13 mouse cellular contexts compared by ENCODE assay signal in genomic region chr5:38048177-38048576, GRCm38 (mm10). TPM values are rescaled to one million over a fixed set of nuclear protein-coding genes. Genes with fewer than 3 reads are reported as not detected.
DNase-seq lines count a peak whose midpoint lies in the region; ATAC-seq and TF ChIP-seq lines count a peak whose summit lies in the region.
"Had no signal": no experiment of that assay in that cellular context is flagged by ENCODE, and none has a peak within 500 bp of the region (broad histone marks: within the 10 kb centered on the region; RNA-seq: fewer than 3 reads in every experiment).

No protein-coding gene starts in this region.

- no peak overlapping the region for H3K9ac ChIP-seq in hindbrain, postnatal 0 days (replicated peaks; ENCODE audit: low read length)
- H3K9ac ChIP-seq in midbrain, postnatal 0 days (replicated peaks; ENCODE audit: low read length, poor library complexity, severe bottlenecking): no peak overlapping the region
- no peak overlapping the region for H3K9ac ChIP-seq in midbrain, embryonic 15.5 days
- H3K9ac ChIP-seq in kidney, postnatal 0 days (ENCODE audit: low read depth, low read length): no peak overlapping the region
- H3K9ac ChIP-seq: heart, embryonic 12.5 days; midbrain, embryonic 12.5 days had no signal

- no peak for DNase-seq in hindbrain, postnatal 0 days (ENCODE audit: low spot score)
- no peak for DNase-seq in hindbrain, embryonic 10.5 days (ENCODE audit: low spot score)
- DNase-seq in midbrain, postnatal 0 days (ENCODE audit: low spot score): no peak
- no peak for DNase-seq in kidney, postnatal 0 days (ENCODE audit: low spot score)
- DNase-seq in thymus, postnatal 10 days (ENCODE audit: low spot score in 2 of 2): no peak
- DNase-seq in testis, postnatal 10 days (ENCODE audit: low spot score): no peak
- DNase-seq: cerebellum, adult 18-20 months; right cerebral cortex, adult 18-20 months; thymus, postnatal 25 days had no signal

- no peaks in the 10 kb centered on the region for H3K27me3 ChIP-seq in hindbrain, postnatal 0 days (ENCODE audit: insufficient read depth, low read length)
- no peaks in the 10 kb centered on the region for H3K27me3 ChIP-seq in hindbrain, embryonic 10.5 days (ENCODE audit: insufficient read depth, poor library complexity, severe bottlenecking)
- no peaks in the 10 kb centered on the region for H3K27me3 ChIP-seq in midbrain, postnatal 0 days (ENCODE audit: insufficient read depth, low read length)
- H3K27me3 ChIP-seq in midbrain, embryonic 15.5 days (replicated peaks): no peaks in the 10 kb centered on the region
- no peaks in the 10 kb centered on the region for H3K27me3 ChIP-seq in kidney, postnatal 0 days (ENCODE audit: insufficient read depth, low read length)
- H3K27me3 ChIP-seq: heart, embryonic 12.5 days; midbrain, embryonic 12.5 days had no signal

- H3K4me2 ChIP-seq in hindbrain, postnatal 0 days (ENCODE audit: low read depth, low read length): no peak overlapping the region
- no peak overlapping the region for H3K4me2 ChIP-seq in midbrain, postnatal 0 days (ENCODE audit: low read depth, low read length, poor library complexity, severe bottlenecking)
- no peak overlapping the region for H3K4me2 ChIP-seq in midbrain, embryonic 15.5 days
- H3K4me2 ChIP-seq in kidney, postnatal 0 days (ENCODE audit: low read length): no peak overlapping the region
- H3K4me2 ChIP-seq: heart, embryonic 12.5 days; midbrain, embryonic 12.5 days had no signal

- no peaks in the 10 kb centered on the region for H3K4me1 ChIP-seq in hindbrain, postnatal 0 days (ENCODE audit: insufficient read depth, low read length)
- H3K4me1 ChIP-seq in hindbrain, embryonic 10.5 days (replicated peaks): no peaks in the 10 kb centered on the region; the same call in 1 of the 2 replicates
- no peaks in the 10 kb centered on the region for H3K4me1 ChIP-seq in midbrain, postnatal 0 days (ENCODE audit: insufficient read depth, low read length)
- no peaks in the 10 kb centered on the region for H3K4me1 ChIP-seq in midbrain, embryonic 15.5 days
- H3K4me1 ChIP-seq in kidney, postnatal 0 days (replicated peaks; ENCODE audit: insufficient read depth, low read length): no peaks in the 10 kb centered on the region
- H3K4me1 ChIP-seq: heart, embryonic 12.5 days; midbrain, embryonic 12.5 days had no signal

- WGBS in hindbrain, postnatal 0 days: 51% methylated on average over 3 of the region's 3 CpGs
- WGBS in hindbrain, embryonic 10.5 days: 57% methylated on average over 3 of the region's 3 CpGs
- WGBS in midbrain, postnatal 0 days: 48% methylated on average over 3 of the region's 3 CpGs
- 55% methylated on average over 3 of the region's 3 CpGs for WGBS in midbrain, embryonic 15.5 days
- WGBS in kidney, postnatal 0 days: 43% methylated on average over 3 of the region's 3 CpGs

- H3K4me3 ChIP-seq in hindbrain, postnatal 0 days (ENCODE audit: low read length): no peak overlapping the region
- no peak overlapping the region for H3K4me3 ChIP-seq in hindbrain, embryonic 10.5 days
- no peak overlapping the region for H3K4me3 ChIP-seq in midbrain, postnatal 0 days (ENCODE audit: low read depth, low read length)
- no peak overlapping the region for H3K4me3 ChIP-seq in midbrain, embryonic 15.5 days
- H3K4me3 ChIP-seq in kidney, postnatal 0 days (replicated peaks; ENCODE audit: low read depth, low read length): no peak overlapping the region
- H3K4me3 ChIP-seq: heart, embryonic 12.5 days; midbrain, embryonic 12.5 days had no signal

- no peaks in the 10 kb centered on the region for H3K9me3 ChIP-seq in hindbrain, postnatal 0 days (ENCODE audit: low read length)
- no peaks in the 10 kb centered on the region for H3K9me3 ChIP-seq in hindbrain, embryonic 10.5 days
- H3K9me3 ChIP-seq in midbrain, postnatal 0 days (ENCODE audit: low read length): no peaks in the 10 kb centered on the region
- no peaks in the 10 kb centered on the region for H3K9me3 ChIP-seq in midbrain, embryonic 15.5 days
- H3K9me3 ChIP-seq in kidney, postnatal 0 days (replicated peaks; ENCODE audit: low read length): no peaks in the 10 kb centered on the region
- H3K9me3 ChIP-seq: heart, embryonic 12.5 days; midbrain, embryonic 12.5 days had no signal

- peak; percentile 25; the same call in 1 of the 2 replicates for TF ChIP-seq CTCF in hindbrain, postnatal 0 days (IDR thresholded peaks at IDR 0.05; ENCODE audit: low read depth)
- peak; percentile 39 for TF ChIP-seq CTCF in midbrain, postnatal 0 days (IDR thresholded peaks at IDR 0.05)
- peak; percentile 52 for TF ChIP-seq CTCF in kidney, postnatal 0 days (IDR thresholded peaks at IDR 0.05; ENCODE audit: low read depth)

- no peak overlapping the region for H3K27ac ChIP-seq in hindbrain, postnatal 0 days
- H3K27ac ChIP-seq in hindbrain, embryonic 10.5 days: no peak overlapping the region
- H3K27ac ChIP-seq in midbrain, postnatal 0 days (ENCODE audit: low read depth, low read length): no peak overlapping the region
- H3K27ac ChIP-seq in midbrain, embryonic 15.5 days: no peak overlapping the region
- H3K27ac ChIP-seq in kidney, postnatal 0 days: no peak overlapping the region
- H3K27ac ChIP-seq: midbrain, embryonic 12.5 days had no signal

- no peak for ATAC-seq in hindbrain, postnatal 0 days
- ATAC-seq in midbrain, postnatal 0 days (ENCODE audit: low FRiP score): no peak
- no peak for ATAC-seq in midbrain, embryonic 15.5 days (replicated peaks)
- no peak for ATAC-seq in kidney, postnatal 0 days (replicated peaks; ENCODE audit: low FRiP score, low read depth)
- ATAC-seq: forebrain, embryonic 16.5 days had no signal

- no peaks in the 10 kb centered on the region for H3K36me3 ChIP-seq in hindbrain, postnatal 0 days (ENCODE audit: insufficient read depth, low read length)
- peaks cover 12% of the 10 kb centered on the region for H3K36me3 ChIP-seq in hindbrain, embryonic 10.5 days
- H3K36me3 ChIP-seq in midbrain, postnatal 0 days (ENCODE audit: insufficient read depth, low read length): no peaks in the 10 kb centered on the region
- H3K36me3 ChIP-seq in midbrain, embryonic 15.5 days (replicated peaks): 0 out of 2 replicates have a peak, but pooled peaks cover 2% of the 10 kb centered on the region
- no peaks in the 10 kb centered on the region for H3K36me3 ChIP-seq in kidney, postnatal 0 days (ENCODE audit: insufficient read depth, low read length)

RNA-seq across cellular contexts. Expression of gene Stx18, which starts 9.6 kb away (rescaled TPM):
- 15.6 and 25.2 TPM in 2 replicates for total RNA-seq in hindbrain, postnatal 0 days (2014; rRNA removed)
- 31.8 and 32.8 TPM in 2 replicates for polyA plus RNA-seq in hindbrain, postnatal 0 days (2015; fragmentation: Nextera tagmentation; extraction: Ambion mirVana)
- polyA plus RNA-seq in hindbrain, embryonic 10.5 days (2016; fragmentation: Nextera tagmentation; extraction: Ambion mirVana): 52.0 and 52.7 TPM in 2 replicates
- 14.0 and 20.8 TPM in 2 replicates for total RNA-seq in midbrain, postnatal 0 days (2014; rRNA removed)
- polyA plus RNA-seq in midbrain, postnatal 0 days (2015; fragmentation: Nextera tagmentation; extraction: Ambion mirVana): 24.4 and 26.1 TPM in 2 replicates
- polyA plus RNA-seq in midbrain, embryonic 15.5 days (2015; fragmentation: Nextera tagmentation; extraction: Ambion mirVana): 30.5 and 31.1 TPM in 2 replicates
- 45.9 and 46.6 TPM in 2 replicates for polyA plus RNA-seq in kidney, postnatal 0 days (2015; fragmentation: Nextera tagmentation; extraction: Ambion mirVana)
